Mouse (Mus musculus) layer of hippocampus, adult 9-11 months (tissue): ENCODE measurements around the gene Anxa9.
A peak's percentile ranks its signal among the peaks of the same experiment; 100 is the strongest.

Experiments
- DNase-seq: peaks from one replicate; pipeline ENCODE4 v3.0.0; 2022

The Anxa9 gene

DNA sequence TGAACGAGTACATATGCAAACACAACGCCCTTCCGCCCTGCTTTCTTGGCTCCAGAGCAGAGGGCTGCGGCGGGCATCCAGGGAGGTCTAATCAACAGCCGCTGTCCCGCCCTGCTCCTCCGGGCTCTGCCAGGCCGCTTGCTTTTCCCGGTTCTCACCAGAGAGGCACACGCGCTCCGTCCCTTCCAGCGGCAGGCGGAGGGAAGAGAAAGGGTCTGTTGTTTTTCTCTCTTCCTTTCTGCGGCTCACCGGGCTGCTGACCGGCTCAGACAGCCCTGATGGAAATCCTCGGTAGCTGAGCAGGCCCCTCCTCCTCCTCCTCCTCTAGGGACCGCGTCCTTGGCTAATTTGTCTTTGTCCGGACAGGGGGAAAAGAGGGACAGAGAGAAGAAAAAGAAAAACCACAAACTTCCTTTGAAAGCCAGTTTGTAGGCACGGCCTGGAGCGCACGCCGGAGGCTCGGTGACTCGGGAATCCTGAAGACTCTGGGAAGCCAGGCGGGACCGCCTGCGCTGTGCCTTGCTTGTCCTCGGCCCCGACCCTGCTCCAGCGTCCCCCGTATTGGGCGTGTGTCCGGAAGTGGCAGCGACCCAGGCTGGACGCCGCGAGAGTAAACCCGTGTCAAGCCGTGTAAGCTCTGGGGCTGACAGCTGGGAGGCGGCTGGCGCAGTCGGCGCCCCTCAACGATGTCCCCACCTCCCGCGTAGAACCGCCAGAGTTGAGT is 23.9 kb downstream of the Anxa9 start:
- DNase-seq, result peak; percentile 72

GRCm38 (mm10) chr3:95282381-95282864 is 24.6 kb downstream of the Anxa9 start:
- peak; percentile 44 for DNase-seq

GRCm38 (mm10) chr3:95281216-95282126 is 25.5 kb downstream of the Anxa9 start, which contains the start of the genes Mindy1 and Prune1:
Mindy1 (plus strand) TSS chr3:95281345.
Prune1 (minus strand) TSS chr3:95282076.
- DNase-seq, result peak; percentile 99

DNA sequence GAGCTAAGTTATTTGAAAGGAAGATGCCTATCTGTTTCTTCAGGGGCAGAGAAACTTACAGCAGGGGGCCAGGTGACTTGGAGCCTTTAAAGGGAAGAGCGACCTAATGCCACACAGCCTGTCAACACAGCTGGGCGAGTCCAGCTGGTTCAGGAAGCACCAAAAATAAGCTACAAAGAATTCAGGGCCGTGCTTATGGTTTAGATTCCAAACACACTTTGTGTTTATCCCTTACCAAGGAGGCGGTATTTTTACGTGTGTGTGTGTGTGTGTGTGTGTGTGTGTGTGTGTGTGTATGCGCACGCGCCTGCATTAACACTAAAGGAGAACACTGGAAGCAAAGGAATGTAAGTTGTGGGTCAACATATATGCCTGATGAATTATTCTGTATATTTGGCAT is 26.2 kb downstream of the Anxa9 start:
- no peak for DNase-seq

- no peak for DNase-seq
Observed at GRCm38 (mm10) chr3:95277149-95277551, 29.8 kb downstream of the Anxa9 start.

DNA sequence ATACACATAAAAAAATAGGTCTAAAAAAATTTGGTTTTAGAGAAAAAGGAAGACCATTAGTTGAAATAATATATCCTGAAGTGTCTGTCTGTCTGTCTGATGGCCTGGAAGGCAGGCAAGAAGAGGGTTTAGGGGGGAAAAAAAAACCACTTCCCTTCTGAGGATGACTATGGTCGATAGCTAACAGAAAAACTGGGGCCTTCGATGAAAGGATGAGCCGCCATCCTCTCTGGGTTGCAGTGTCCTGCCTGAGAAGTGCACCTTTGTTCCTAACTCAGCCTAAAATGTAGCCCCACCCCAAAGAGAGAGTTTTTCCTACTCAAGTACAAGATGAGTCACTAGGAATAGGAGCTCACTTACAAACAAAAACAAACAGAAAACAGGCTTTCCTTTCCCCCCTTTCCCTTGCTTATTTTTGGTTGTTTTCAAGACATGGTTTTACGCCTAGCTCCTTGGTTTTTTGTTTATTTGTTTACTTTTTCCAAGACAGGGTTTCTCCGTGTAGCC is 30.5 kb downstream of the Anxa9 start:
- DNase-seq, result no peak

GRCm38 (mm10) chr3:95275161-95275560 is 31.8 kb downstream of the Anxa9 start:
- no peak for DNase-seq

DNA sequence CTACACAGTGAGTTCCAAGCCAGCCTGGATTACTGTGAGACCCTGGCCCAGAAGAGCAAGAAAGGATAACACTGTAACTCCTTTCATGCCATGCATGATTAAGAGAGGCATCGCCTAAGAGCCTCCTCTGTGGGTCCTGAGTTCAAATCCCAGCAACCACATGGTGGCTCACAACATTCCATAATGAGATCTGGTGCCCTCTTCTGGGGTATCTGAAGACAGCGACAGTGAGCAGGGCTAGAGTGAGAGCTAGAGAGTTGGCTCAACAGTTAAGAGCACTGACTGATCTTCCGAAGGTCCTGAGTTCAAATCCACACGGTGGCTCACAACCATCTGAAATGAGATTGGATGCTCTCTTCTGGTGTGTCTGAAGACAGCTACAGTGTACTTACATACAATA is 32.5 kb downstream of the Anxa9 start:
- no peak for DNase-seq

DNA sequence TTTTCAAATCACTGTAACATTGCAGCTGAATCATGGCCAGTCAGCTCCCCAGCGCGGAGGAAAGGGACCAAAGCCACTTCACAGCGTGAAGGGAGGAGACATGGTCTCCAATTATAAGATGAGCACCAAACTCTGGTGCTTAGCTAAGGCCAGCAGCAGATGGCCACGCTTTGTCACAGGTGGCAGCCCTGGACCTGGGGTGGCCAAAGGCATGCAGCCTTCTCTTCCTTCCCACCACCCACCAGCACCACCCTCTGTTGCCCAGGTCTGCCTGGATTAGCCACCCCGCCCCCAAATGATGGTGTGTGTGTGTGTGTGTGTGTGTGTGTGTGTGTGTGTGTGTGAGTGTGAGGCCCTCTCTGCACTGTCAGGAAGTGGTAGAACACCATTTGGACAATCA is 33.5 kb downstream of the Anxa9 start:
- no peak for DNase-seq

DNA sequence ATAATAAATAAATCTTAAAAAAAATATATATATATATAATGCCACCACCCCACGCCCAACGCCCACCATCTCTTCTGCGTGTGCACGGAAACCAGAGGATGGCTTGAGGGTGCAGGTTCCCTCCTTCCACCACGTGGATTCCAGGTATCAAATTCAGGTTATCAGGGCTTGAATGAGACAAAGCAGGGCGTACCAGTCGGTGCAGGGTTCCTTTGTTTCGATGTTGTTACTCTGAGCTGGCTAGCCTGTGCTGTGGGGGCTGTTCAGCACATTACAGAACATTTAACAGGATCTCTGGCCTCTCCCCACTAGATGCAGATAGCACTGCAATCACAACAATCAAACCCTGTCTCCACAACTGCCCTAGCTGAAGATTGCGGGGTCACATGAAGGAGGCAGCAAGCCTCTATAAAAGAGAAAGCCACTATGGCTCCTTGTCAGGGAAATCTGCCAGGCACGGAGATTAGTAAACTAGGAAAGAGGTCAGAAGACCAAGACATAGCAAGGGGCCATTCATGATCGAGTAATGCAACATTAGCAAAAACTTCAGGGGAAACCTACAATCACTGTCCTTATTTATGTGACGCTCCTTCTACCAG is 36.1 kb downstream of the Anxa9 start:
- DNase-seq, result no peak

DNA sequence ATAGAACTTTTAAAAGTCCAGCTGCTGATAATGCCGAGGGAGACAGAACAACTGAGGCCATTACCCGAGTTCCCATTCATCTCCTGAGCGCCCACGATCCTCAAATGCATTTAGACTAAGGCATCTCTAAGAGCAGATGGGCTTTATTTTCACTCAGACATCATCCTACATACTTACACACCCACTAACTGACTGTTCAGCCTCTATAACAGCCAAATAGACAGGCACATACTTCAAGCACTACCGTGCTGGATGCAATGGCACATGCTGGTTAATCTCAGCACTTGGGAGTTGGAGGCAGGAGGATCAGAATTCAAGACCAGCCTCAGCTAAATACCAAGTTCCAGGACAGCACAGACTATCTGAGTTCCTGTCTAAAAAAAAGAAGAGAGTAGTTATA is 37.2 kb downstream of the Anxa9 start:
- peak; percentile 51 for DNase-seq

GRCm38 (mm10) chr3:95267855-95268254 is 39.1 kb downstream of the Anxa9 start:
- DNase-seq, result no peak

GRCm38 (mm10) chr3:95266052-95266451 is 40.9 kb downstream of the Anxa9 start:
- DNase-seq, result no peak

GRCm38 (mm10) chr3:95264724-95265123 is 42.3 kb downstream of the Anxa9 start:
- DNase-seq, result no peak

DNA sequence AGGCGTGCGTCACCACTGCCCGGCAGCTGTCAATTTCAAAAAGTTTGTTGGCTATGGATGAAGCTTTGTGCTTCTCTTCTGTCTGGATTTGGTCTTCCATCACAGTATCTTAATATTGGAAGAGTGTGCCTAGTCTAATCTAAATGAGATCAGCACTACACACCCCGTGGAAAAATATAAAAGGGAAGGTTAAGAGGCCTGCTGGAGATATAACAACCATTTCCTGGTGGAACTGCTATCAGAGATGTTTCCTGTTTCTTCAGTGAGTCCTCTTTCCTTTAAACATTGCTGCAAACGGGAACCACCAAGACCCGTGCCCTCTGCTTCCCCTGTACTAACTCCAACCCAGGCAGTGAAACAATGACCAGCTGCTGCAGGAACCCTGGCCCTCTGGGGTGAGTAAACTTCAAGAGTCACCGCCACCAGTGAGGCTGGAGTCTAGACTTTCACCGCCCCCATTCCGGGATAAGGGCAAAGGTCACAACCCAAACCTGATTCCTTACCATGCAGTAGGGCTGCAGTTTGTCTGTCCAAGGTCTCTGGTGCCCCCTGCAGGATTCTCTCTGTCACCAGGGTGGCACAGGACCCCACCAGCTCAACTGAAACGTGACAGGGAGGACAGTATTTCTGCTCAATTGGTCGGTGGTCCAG is 43.8 kb downstream of the Anxa9 start:
- peak; percentile 57 for DNase-seq

- DNase-seq, result no peak
Observed at GRCm38 (mm10) chr3:95261975-95262374, 45.0 kb downstream of the Anxa9 start.

DNA sequence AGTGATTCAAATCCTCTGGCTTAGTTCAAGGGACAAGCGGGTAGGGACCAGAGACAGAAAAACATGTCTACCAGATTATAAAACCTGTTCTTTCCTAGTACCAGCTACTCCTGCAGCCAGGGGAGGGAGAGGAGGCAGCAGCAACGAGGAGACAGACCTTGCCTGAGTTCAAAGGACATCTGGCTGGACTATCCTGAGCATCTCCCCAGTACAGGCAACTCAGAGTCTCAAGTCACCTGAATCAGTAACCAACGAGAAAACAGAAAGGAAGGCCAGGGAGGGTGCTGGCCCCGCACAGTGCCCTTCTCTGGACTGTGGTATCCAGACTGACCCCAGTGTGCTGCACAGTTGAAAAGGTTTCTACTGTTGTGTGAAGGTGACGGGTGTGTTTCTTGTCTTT is 50.0 kb downstream of the Anxa9 start:
- no peak for DNase-seq

DNA sequence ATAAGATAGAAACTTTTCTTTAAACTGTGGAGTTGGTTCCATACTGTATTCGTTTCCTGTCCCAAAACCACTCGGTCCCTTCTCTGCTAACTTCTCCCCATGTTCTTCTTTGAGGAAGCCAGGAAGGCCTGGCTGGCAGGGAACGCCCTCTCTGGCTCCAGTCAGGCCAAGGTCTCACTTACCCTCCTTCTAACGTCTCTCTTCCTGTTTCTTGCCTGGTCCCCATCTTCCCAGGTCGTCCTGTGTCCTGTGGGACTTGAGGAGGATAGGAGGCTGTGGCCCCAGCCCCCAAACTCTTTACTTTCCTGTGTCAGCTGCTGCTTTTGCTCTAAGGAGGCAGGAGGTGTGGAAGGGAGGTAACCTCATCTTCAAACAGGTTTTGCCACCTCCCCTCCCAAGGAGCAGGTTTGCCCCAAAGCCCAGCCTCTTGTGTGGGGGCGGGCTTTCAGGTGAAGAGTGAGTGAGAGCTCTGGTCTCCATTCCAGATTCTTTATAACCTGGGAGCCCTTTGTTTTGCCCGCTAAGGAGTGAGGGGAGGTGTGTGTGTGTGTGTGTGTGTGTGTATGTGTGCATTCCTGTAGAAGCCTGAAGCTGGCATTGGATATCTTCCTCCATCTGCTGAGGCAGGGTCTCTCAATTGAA is 56.1 kb downstream of the Anxa9 start, which contains the start of gene Bnipl:
Gene Bnipl (minus strand): TSS at position 411 of the 642 bp plus-strand sequence.
- no peak for DNase-seq

- DNase-seq, result no peak
Observed at GRCm38 (mm10) chr3:95250361-95250760, 56.6 kb downstream of the Anxa9 start.

- no peak for DNase-seq
Observed at GRCm38 (mm10) chr3:95247660-95248336, 59.2 kb downstream of the Anxa9 start.

GRCm38 (mm10) chr3:95246465-95247231 is 60.3 kb downstream of the Anxa9 start:
- peak; percentile 71 for DNase-seq
